Mouse (Mus musculus) CH12.LX (cell line): ENCODE measurements around the gene Rhbdl1. TPM values are rescaled to one million over a fixed set of nuclear protein-coding genes. Genes with fewer than 3 reads are reported as not detected.

Experiments
- DNase-seq: peaks from one replicate; pipeline ENCODE4 v3.0.0-alpha.2; 2013; ENCODE audit errors: extremely low read depth
- H3K27ac ChIP-seq: 2 replicates; pipeline ENCODE4 v1.5.1; 2012; ENCODE audit warnings: low read depth, mild to moderate bottlenecking, control low read depth, moderate library complexity; ENCODE audit not compliant: insufficient read depth
- H3K27me3 ChIP-seq: replicated peaks from 2 replicates; pipeline ENCODE3; 2012; ENCODE audit warnings: inconsistent platforms
- H3K36me3 ChIP-seq, 2 experiments: replicated peaks in 1 of 2; 2 replicates each; pipeline versions ENCODE3 to v1.6.1; 2012; ENCODE audit warnings: inconsistent platforms in 1 of 2, low read length in 1 of 2, mild to moderate bottlenecking in 1 of 2, mixed read lengths in 1 of 2, moderate library complexity in 1 of 2; ENCODE audit not compliant: control insufficient read depth in 1 of 2, insufficient read depth in 1 of 2
- H3K4me1 ChIP-seq, 2 experiments: 2 replicates each; pipeline ENCODE4 v1.6.1; 2012; ENCODE audit warnings: inconsistent platforms in 1 of 2, moderate library complexity in 1 of 2; ENCODE audit not compliant: insufficient read depth in 2 of 2, control insufficient read depth in 1 of 2
- H3K4me2 ChIP-seq: 2 replicates; pipeline ENCODE4 v1.6.1; 2012; ENCODE audit warnings: low read depth, mild to moderate bottlenecking, control low read depth; ENCODE audit not compliant: poor library complexity, insufficient read depth, severe bottlenecking
- H3K4me3 ChIP-seq, 3 experiments: fragments of 150-350 bp in 1 of 3; sonication (generic) in 1 of 3; replicated peaks in 1 of 3; 2 replicates each; pipeline versions ENCODE3 to v1.5.1; 2011 to 2012; ENCODE audit warnings: low read depth in 2 of 3, low read length in 2 of 3, mild to moderate bottlenecking in 2 of 3, moderate library complexity in 2 of 3, control low read depth in 1 of 3, improper control_type of control experiment in 1 of 3, inconsistent platforms in 1 of 3, mixed read lengths in 1 of 3; ENCODE audit not compliant: poor library complexity in 1 of 3
- H3K79me2 ChIP-seq: replicated peaks from 2 replicates; pipeline ENCODE4 v1.6.1; 2012; ENCODE audit warnings: mild to moderate bottlenecking, moderate library complexity; ENCODE audit not compliant: control insufficient read depth, poor library complexity, insufficient read depth, severe bottlenecking; ENCODE audit errors: extremely low read depth
- H3K9ac ChIP-seq: 2 replicates; pipeline ENCODE4 v1.6.1; 2012; ENCODE audit warnings: low read depth, mild to moderate bottlenecking, control low read depth, moderate library complexity; ENCODE audit not compliant: insufficient read depth
- H3K9me3 ChIP-seq: replicated peaks from 2 replicates; pipeline ENCODE3; 2012; ENCODE audit warnings: low read length, inconsistent platforms, mixed read lengths
- BHLHE40 ChIP-seq: IDR thresholded peaks from 2 replicates; pipeline ENCODE4 v1.6.1; 2011; ENCODE audit warnings: mild to moderate bottlenecking, low read depth, low read length, improper control_type of control experiment
- CHD1 ChIP-seq: IDR thresholded peaks from 2 replicates; pipeline ENCODE4 v1.6.1; 2012; ENCODE audit warnings: low read depth, low read length, improper control_type of control experiment, inconsistent platforms
- CTCF ChIP-seq, 2 experiments: IDR thresholded peaks in 1 of 2; conservative IDR thresholded peaks in 1 of 2; 2 replicates each; pipeline ENCODE4 v1.5.1; 2011 to 2012; ENCODE audit warnings: low read depth in 2 of 2, low read length in 2 of 2, improper control_type of control experiment in 1 of 2, inconsistent platforms in 1 of 2, mild to moderate bottlenecking in 1 of 2, moderate library complexity in 1 of 2
- EP300 ChIP-seq: IDR thresholded peaks from 2 replicates; pipeline ENCODE4 v1.6.1; 2011; ENCODE audit warnings: low read length, improper control_type of control experiment
- JUN ChIP-seq: IDR thresholded peaks from 2 replicates; pipeline ENCODE4 v1.6.1; 2011; ENCODE audit warnings: low read depth, mild to moderate bottlenecking, low read length, improper control_type of control experiment, moderate library complexity; ENCODE audit not compliant: insufficient read depth
- MYC ChIP-seq: IDR thresholded peaks from 2 replicates; pipeline ENCODE4 v1.6.1; 2011; ENCODE audit warnings: low read depth, mild to moderate bottlenecking, improper control_type of control experiment, low read length
- NELFE ChIP-seq: IDR thresholded peaks from 2 replicates; pipeline ENCODE4 v1.6.1; 2011; ENCODE audit warnings: low read depth, low read length, improper control_type of control experiment
- NRF1 ChIP-seq: IDR thresholded peaks from 2 replicates; pipeline ENCODE4 v1.6.1; 2014; ENCODE audit warnings: low read depth, mild to moderate bottlenecking, inconsistent platforms, low read length, improper control_type of control experiment, moderate library complexity
- RCOR1 ChIP-seq: conservative IDR thresholded peaks from 2 replicates; pipeline ENCODE4 v1.6.1; 2012; ENCODE audit warnings: low read depth, mild to moderate bottlenecking, inconsistent platforms, low read length, improper control_type of control experiment
- SIN3A ChIP-seq: IDR thresholded peaks from 2 replicates; pipeline ENCODE4 v1.6.1; 2012; ENCODE audit warnings: low read length, improper control_type of control experiment, inconsistent platforms
- SMC3 ChIP-seq: IDR thresholded peaks from 2 replicates; pipeline ENCODE4 v1.6.1; 2011; ENCODE audit warnings: low read depth, low read length, improper control_type of control experiment
- TBP ChIP-seq: conservative IDR thresholded peaks from 2 replicates; pipeline ENCODE4 v1.6.1; 2011; ENCODE audit warnings: low read depth, low read length, improper control_type of control experiment
- USF2 ChIP-seq: conservative IDR thresholded peaks from 2 replicates; pipeline ENCODE4 v1.6.1; 2011; ENCODE audit warnings: low read depth, low read length, improper control_type of control experiment
- ZC3H11A ChIP-seq: IDR thresholded peaks from 2 replicates; pipeline ENCODE4 v1.6.1; 2012; ENCODE audit warnings: low read depth, mild to moderate bottlenecking, inconsistent platforms, low read length, improper control_type of control experiment
- ZMIZ1 ChIP-seq: IDR thresholded peaks from 2 replicates; pipeline ENCODE4 v1.6.1; 2012; ENCODE audit warnings: low read depth, mild to moderate bottlenecking, inconsistent platforms, low read length, improper control_type of control experiment
- dilution Hi-C: fragments of 300-500 bp; cut with MboI; formaldehyde crosslinking; loops from 2 replicates; pipeline ENCODE4 v1.14.3; 2020; ENCODE audit warnings: low sequenced_read_pairs; ENCODE audit not compliant: extremely low pct_unique_long_range_greater_than_20kb, extremely low pct_ligation_motif_present
- in situ Hi-C: fragments of 300-500 bp; cut with MboI; formaldehyde crosslinking; loops from 3 replicates; pipeline ENCODE4 v1.14.3; 2019; ENCODE audit warnings: low sequenced_read_pairs, low pct_ligation_motif_present, low pct_unique_long_range_greater_than_20kb, mixed read lengths
- polyA plus RNA-seq: library from polyadenylated mRNA; unstranded; fragments of >175 nt; gene quantifications from 2 replicates; pipeline ENCODE4 v1.2.1, GENCODE M21; 2012; ENCODE audit warnings: low read depth; ENCODE audit not compliant: insufficient read length
- total RNA-seq, 2 experiments: library from RNA; depleted of rRNA; stranded (reverse); fragments of 300-350 nt in 1 of 2; fragments of >200 nt in 1 of 2; gene quantifications; 2 replicates each; pipeline ENCODE4 v1.2.3; 2012 to 2014

Rhbdl1 gene
- total and polyA plus RNA-seq, 3 experiments: 1.9 to 2.8 TPM; not detected in 1

DNA sequence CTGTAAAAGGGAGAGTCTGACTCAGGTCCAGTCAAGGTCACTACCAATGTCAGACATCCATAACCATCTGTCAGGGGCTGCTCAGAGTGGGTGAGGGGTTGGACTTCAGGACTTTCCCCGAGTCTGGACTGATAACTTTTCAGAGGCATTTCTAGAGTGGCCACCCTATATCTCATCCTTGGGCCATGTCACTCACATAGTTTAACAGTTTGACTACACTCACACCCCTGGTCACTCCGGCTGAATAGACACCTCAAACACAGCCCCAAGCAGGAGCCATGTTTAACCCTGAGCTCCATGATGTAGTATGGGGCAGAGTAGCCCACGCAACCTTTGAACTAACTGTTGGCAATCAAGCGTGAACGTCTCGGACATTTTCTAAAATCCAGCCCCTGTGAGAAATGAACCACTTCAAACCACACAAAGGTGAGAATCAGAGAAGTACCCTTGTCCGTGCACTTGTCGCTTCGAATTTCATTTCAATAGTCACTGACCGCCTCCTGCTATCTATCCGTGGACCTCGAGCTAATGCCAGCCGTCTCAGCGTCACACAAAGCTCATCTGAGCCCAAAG is 37.1 kb upstream of the Rhbdl1 start:
- in situ Hi-C loops: no loop called here
- peaks cover 17 to 26% of the 10 kb centered on the region in 2 experiments for H3K36me3 ChIP-seq
- H3K4me2 ChIP-seq: peak overlapping the region; percentile 46
- H3K27ac ChIP-seq: peak overlapping the region; percentile 60
- no peaks in the 10 kb centered on the region for H3K79me2 ChIP-seq
- no peak for DNase-seq
- 0 out of 2 replicates have a peak, but pooled peaks have one; percentile 62 for TF ChIP-seq CHD1
- TF ChIP-seq ZC3H11A: no peak
- 0 out of 2 replicates have a peak, but pooled peaks have one; percentile 12 for TF ChIP-seq SIN3A
- no peak for TF ChIP-seq RCOR1
- no peak for TF ChIP-seq NELFE
- no peak for TF ChIP-seq JUN
- no peak; the same call in 1 of the 2 replicates for TF ChIP-seq NRF1
- H3K4me3 ChIP-seq: peak overlapping the region; percentile 61 to 93 (median 63)
- dilution Hi-C loops: no loop called here
- no peaks in the 10 kb centered on the region for H3K9me3 ChIP-seq
- peaks cover 6 to 18% of the 10 kb centered on the region in 2 experiments for H3K4me1 ChIP-seq
- peaks cover 23% of the 10 kb centered on the region for H3K27me3 ChIP-seq
- H3K9ac ChIP-seq: peak overlapping the region; percentile 44

DNA sequence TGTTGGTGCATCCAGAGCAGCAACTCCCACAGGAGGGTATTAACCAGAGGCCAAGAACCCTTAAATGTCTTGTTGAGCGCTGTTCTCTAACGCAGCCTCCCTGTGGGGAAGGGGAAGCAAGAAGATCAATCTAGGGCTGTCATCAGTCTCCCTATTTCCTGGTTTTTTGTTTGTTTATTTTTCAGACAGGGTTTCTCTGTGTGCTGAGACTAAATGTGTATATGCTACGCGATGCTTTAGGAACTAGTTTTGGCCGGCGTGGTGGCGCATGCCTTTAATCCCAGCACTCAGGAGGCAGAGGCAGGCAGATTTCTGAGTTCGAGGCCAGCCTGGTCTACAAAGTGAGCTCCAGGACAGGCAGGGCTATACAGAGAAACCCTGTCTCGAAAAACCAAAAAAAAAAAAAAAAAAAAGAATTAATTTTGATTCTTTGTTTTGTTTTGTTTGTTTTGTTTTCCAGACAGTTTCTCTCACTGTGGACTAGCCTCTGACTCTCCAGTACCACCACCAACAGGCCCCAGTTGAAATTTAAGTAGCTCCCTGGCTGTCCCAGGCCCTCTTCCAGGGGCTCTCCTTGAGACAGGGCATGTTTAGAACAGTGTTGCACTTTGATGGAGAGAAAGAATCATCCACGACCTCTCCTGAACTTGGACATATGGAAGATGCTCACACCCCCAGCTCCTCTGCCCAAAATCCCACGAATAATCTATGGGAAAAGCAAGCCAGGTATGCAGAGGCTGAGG is 36.5 kb upstream of the Rhbdl1 start:
- no peak for DNase-seq
- Histone ChIP-seq H3K27me3 (peaks cover 29% of the 10 kb centered on the region), H3K9ac (peak overlapping the region; percentile 44; the same call in 1 of the 2 replicates), H3K9me3 (no peaks in the 10 kb centered on the region), H3K36me3 (peaks cover 11 to 20% of the 10 kb centered on the region in 2 experiments), H3K79me2 (no peaks in the 10 kb centered on the region), H3K4me3 (peak overlapping the region; percentile 61 to 93 (median 63)), H3K27ac (peak overlapping the region; percentile 60; the same call in 1 of the 2 replicates), H3K4me1 (peaks cover 6 to 22% of the 10 kb centered on the region in 2 experiments), H3K4me2 (peak overlapping the region; percentile 46)
- TF ChIP-seq TBP (peak; percentile 92), USF2 (no peak), ZMIZ1 (no peak), SMC3 (no peak), MYC (no peak), CTCF (conservative IDR thresholded peaks at IDR 0.05 in 1 of 2, IDR thresholded peaks at IDR 0.05 in 1 of 2; ENCODE audit: low read depth in 2 of 2, low read length in 2 of 2) (no peak), EP300 (no peak), BHLHE40 (no peak)
- in situ Hi-C loops (no loop called here), dilution Hi-C loops (no loop called here)
